Mouse (Mus musculus) ovary, postnatal 36 days (tissue): ENCODE data around the gene Rnase2b.
"Not testable (repeated sequence)": the region's sequence is repeated elsewhere in the genome, so short reads cannot be mapped to it uniquely, and the experiment has no call there.

Experiments used
- DNase-seq: peaks from one replicate; pipeline ENCODE4 v3.0.0; 2022; ENCODE audit warnings: low spot score, mixed read lengths

Rnase2b gene

GRCm38 (mm10) chr14:51152249-51152870 lies 9.7 kb upstream of the Rnase2b start:
- no peak for DNase-seq

- DNase-seq = no peak
Observed at GRCm38 (mm10) chr14:51156056-51156735, 5.9 kb upstream of the Rnase2b start.

GRCm38 (mm10) chr14:51156736-51157068 lies 5.4 kb upstream of the Rnase2b start:
- no peak for DNase-seq

- no peak for DNase-seq
Observed at GRCm38 (mm10) chr14:51157072-51157471, 5.0 kb upstream of the Rnase2b start.

- DNase-seq = not testable (repeated sequence)
Observed at GRCm38 (mm10) chr14:51163323-51163722, 1.3 kb downstream of the Rnase2b start.

GRCm38 (mm10) chr14:51165435-51165834 lies 3.4 kb downstream of the Rnase2b start:
- no peak for DNase-seq

GRCm38 (mm10) chr14:51166068-51166467 lies 4.0 kb downstream of the Rnase2b start:
- DNase-seq = no peak

- peak; percentile 21 for DNase-seq
Observed at GRCm38 (mm10) chr14:51172095-51172865, 10.2 kb downstream of the Rnase2b start.

GRCm38 (mm10) chr14:51172947-51173346 lies 10.9 kb downstream of the Rnase2b start:
- not testable (repeated sequence) for DNase-seq

- DNase-seq = no peak
Observed at GRCm38 (mm10) chr14:51173843-51174242, 11.8 kb downstream of the Rnase2b start.

GRCm38 (mm10) chr14:51181051-51181450 lies 19.0 kb downstream of the Rnase2b start:
- not testable (repeated sequence) for DNase-seq

GRCm38 (mm10) chr14:51195681-51196080 lies 33.6 kb downstream of the Rnase2b start:
- no peak for DNase-seq

GRCm38 (mm10) chr14:51199098-51200023 lies 37.3 kb downstream of the Rnase2b start, which contains the start of gene Ang2:
TSS of gene Ang2 (minus strand) at chr14:51199148.
- no peak for DNase-seq

GRCm38 (mm10) chr14:51200054-51200453 lies 38.0 kb downstream of the Rnase2b start:
- DNase-seq = no peak

GRCm38 (mm10) chr14:51200466-51200865 lies 38.4 kb downstream of the Rnase2b start:
- no peak for DNase-seq

GRCm38 (mm10) chr14:51203115-51203514 lies 41.1 kb downstream of the Rnase2b start, which contains the start of gene Ear14:
TSS of gene Ear14 (plus strand) at chr14:51203391.
- no peak for DNase-seq
